Mouse (Mus musculus) spleen, adult 2 months (tissue): ENCODE data around the gene Ikzf4. TPM values are rescaled to one million over a fixed set of nuclear protein-coding genes. Genes with fewer than 3 reads are reported as not detected.

Source experiments
- DNase-seq, 2 experiments: peaks; one replicate each; pipeline versions ENCODE4 v3.0.0 to v3.0.0-alpha.2; 2012 to 2021; ENCODE audit warnings: low spot score in 2 of 2, low read depth in 1 of 2
- H3K27ac ChIP-seq: fragments of 200-500 bp; 2 replicates; pipeline ENCODE4 v1.5.1; 2012; ENCODE audit warnings: low read length, inconsistent platforms; ENCODE audit not compliant: insufficient read depth
- H3K27me3 ChIP-seq: fragments of 200-500 bp; 2 replicates; pipeline ENCODE4 v1.6.1; 2012; ENCODE audit warnings: mild to moderate bottlenecking, moderate library complexity, low read length, inconsistent platforms; ENCODE audit not compliant: control insufficient read depth, insufficient read depth
- H3K36me3 ChIP-seq: fragments of 200-500 bp; 2 replicates; pipeline ENCODE4 v1.6.1; 2012; ENCODE audit warnings: mild to moderate bottlenecking, low read length, inconsistent platforms; ENCODE audit not compliant: control insufficient read depth, insufficient read depth
- H3K4me1 ChIP-seq: fragments of 200-500 bp; 2 replicates; pipeline ENCODE4 v1.6.1; 2011; ENCODE audit warnings: inconsistent platforms; ENCODE audit not compliant: control insufficient read depth, insufficient read depth, insufficient read length
- H3K4me3 ChIP-seq: fragments of 200-500 bp; 2 replicates; pipeline ENCODE4 v1.5.1; 2011; ENCODE audit warnings: mild to moderate bottlenecking, inconsistent platforms; ENCODE audit not compliant: insufficient read depth, insufficient read length; ENCODE audit errors: extremely low read depth
- CTCF ChIP-seq: fragments of 200-500 bp; IDR thresholded peaks from 2 replicates; pipeline ENCODE4 v1.5.1; 2011; ENCODE audit warnings: mild to moderate bottlenecking, inconsistent platforms; ENCODE audit not compliant: insufficient read depth, insufficient read length, insufficient replicate concordance; ENCODE audit errors: extremely low read depth
- POLR2A ChIP-seq: fragments of 200-500 bp; IDR thresholded peaks from 2 replicates; pipeline ENCODE4 v1.6.1; 2011; ENCODE audit warnings: low read depth, low read length, inconsistent platforms
- WGBS: fragments of 180-500 bp; shearing (Covaris S2); methylation state at CpG from one replicate; pipeline ENCODE4 v1.1.7; 2018; 5-methylcytosine and 5-hydroxymethylcytosine counted together
- polyA plus RNA-seq: library from polyadenylated mRNA; depleted of rRNA; stranded (reverse); fragments of >200 nt; gene quantifications from 2 replicates; pipeline ENCODE4 v1.2.3, GENCODE M21; 2012; rRNA removed

The Ikzf4 gene
- polyA plus RNA-seq: 1.1 and 1.7 TPM in 2 replicates

DNA sequence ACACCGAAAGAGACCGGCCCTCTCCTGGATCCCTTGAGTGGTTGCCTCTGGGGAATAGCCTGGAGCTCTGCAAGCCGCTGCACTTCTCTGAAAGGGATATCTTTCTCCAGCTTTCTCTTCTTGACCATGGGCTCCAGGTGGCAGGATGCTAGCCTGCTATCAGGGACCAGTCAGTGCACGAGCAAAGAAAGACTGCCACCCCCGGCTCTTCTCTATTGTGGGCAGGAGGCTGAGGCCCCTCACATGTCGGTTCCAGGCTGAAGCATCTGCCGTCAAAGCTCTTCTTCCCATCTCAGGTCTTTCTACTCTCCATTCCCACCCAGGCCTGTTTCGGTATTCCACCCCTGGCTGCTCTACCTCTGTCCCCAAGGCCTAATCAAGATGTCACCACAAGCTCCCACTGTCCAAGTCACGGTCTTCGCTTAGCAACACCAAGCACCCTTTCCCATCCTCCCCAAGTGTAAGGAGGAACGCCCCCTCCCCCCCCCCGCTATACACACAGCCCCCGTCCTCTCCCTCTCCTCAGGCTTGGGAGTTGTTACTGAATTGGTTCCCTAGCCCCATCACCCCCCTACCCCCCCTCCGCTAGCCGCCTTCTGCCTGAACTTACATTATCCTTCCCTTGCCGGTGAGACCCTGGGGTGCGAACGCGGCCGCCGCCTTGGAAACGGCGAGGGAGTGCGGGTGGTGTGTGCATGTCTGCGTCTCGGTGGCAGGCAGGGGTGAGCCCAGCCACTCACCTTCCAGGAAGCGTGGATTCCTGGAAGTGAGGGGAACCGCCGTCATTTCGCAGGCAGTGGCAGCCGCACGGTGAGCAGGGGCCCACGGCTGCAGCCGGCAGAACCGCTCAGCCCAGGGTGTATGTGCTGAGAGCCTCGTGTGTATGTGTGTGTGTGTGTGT, at the start of gene Ikzf4:
Gene Ikzf4 (minus strand): TSS at position 881 of the 901 bp plus-strand sequence.
- DNase-seq: no peak
- Histone ChIP-seq H3K36me3 (no peaks in the 10 kb centered on the region), H3K27me3 (peaks cover 4% of the 10 kb centered on the region; the same call in 1 of the 2 replicates), H3K4me3 (peak within 1 kb of the TSS; percentile 50), H3K4me1 (peaks cover 7% of the 10 kb centered on the region), H3K27ac (no peak within 1 kb of the TSS)
- TF ChIP-seq POLR2A (no peak), CTCF (no peak)
- 13% methylated on average over 36 of the region's 36 CpGs for WGBS

DNA sequence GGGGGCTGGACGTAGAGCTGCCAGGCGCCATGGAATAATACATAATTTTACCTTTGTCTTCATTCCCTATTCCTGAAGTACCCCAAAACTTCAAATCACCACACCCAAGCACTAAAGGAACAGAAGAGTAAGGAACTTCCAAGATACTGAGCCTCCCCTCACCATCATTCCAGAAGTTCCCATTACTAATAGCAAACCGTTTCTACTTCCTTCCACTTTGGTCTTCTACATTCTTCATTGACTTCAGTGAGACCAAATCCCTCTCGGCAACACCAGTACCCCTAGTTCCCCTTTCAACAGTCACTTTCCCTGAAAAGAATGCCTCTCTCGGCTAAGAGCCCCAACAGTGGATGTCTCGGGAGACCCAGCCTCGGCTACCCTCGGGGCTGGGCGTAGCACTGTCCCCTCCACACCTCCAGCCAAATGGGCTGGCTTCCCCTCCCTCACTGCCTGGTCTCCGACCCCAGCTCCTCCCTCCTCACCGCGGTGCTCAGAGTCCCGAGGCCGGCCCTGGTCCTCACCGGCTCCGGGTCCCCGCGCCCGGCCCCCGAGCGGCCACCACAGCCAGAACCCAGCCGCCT, 49.7 kb upstream of the Ikzf4 start:
- WGBS: under 1% methylated on average over 21 of the region's 22 CpGs
- no peak for TF ChIP-seq POLR2A
- no peak for TF ChIP-seq CTCF
- DNase-seq: no peak
- Histone ChIP-seq H3K36me3 (peaks cover 5% of the 10 kb centered on the region), H3K4me3 (peak overlapping the region; percentile 83), H3K27ac (peak overlapping the region; percentile 92), H3K4me1 (peaks cover 7% of the 10 kb centered on the region; the same call in 1 of the 2 replicates), H3K27me3 (no peaks in the 10 kb centered on the region)

DNA sequence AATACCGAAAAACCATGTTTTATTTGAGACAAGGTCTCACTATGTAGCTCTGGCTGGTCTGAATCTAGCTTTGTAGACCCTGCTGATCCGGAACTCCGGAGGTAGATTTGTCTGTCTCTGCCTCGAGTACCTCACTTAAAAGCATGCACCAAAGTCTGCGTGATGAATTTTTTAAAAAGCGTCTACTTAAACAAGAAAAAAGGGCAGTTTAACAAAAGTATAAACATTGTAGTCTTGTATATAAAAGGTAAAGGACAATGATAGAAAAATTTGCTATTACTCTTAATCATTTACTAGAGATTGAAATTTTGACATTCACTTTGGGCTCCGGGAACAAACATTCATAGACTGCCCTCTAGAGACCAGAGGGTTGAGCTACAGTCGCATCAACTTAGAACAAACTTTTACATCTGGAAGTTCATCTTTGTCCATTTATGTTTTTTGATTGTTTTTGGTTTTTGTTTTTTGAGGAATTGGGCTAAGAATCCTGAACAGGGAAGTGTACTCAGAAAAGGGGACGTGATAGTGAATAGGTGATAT, 28.7 kb upstream of the Ikzf4 start:
- H3K36me3 ChIP-seq: peaks cover 6% of the 10 kb centered on the region
- peaks cover 5% of the 10 kb centered on the region; the same call in 1 of the 2 replicates for H3K4me1 ChIP-seq
- peak; percentile 29 to 41 for DNase-seq
- peak overlapping the region; percentile 89 for H3K27ac ChIP-seq
- 1% methylated on average over 9 of the region's 9 CpGs for WGBS
- TF ChIP-seq POLR2A (no peak), CTCF (peak; percentile 25; the same call in 1 of the 2 replicates)
- H3K4me3 ChIP-seq: peak overlapping the region; percentile 78
- H3K27me3 ChIP-seq: no peaks in the 10 kb centered on the region

DNA sequence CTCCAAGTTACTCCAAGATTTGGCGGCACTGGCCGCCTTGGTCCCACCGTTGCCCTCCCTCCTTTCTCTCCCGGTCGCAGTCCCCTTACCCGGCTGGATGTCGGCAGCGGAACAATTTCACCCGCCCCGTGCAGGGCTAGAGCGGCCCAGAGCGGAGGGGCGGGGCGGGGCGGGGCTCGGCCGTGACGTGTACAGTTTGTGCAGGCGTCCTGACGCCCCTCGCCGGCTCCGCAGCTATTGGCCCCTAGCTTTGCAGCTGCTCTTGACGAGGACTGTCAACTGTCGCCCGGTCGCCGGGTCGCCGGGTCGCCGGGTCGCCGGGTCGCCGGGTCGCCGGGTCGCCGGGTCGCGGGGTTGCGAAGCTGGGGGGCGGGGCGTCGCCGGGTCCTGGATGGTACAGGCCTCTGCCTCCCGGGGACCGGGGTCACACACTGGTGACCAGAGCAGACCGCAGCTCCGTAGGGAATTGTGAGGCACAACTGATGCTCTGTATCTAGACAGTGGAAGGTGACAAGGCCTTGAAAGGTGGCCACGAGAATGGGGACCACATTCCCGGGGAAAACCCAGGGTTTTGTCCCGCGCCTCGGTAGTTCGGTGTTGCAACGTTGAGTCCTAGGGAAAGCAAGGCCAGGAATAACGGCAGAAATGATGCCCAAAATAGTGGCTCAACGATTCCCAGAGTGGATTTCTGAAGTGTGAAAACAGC, 28.1 kb upstream of the Ikzf4 start, which contains the start of gene Suox:
Gene Suox (minus strand): TSS at position 311 of the 706 bp plus-strand sequence.
- Histone ChIP-seq H3K4me3 (peak within 1 kb of the TSS; percentile 78), H3K4me1 (peaks cover 9% of the 10 kb centered on the region), H3K27me3 (no peaks in the 10 kb centered on the region), H3K36me3 (peaks cover 4% of the 10 kb centered on the region), H3K27ac (peak within 1 kb of the TSS; percentile 89)
- TF ChIP-seq CTCF: no peak
- 0 out of 2 replicates have a peak, but pooled peaks have one; percentile 6 for TF ChIP-seq POLR2A
- DNase-seq: peak; percentile 50 to 80
- WGBS: 1% methylated on average over 60 of the region's 60 CpGs

DNA sequence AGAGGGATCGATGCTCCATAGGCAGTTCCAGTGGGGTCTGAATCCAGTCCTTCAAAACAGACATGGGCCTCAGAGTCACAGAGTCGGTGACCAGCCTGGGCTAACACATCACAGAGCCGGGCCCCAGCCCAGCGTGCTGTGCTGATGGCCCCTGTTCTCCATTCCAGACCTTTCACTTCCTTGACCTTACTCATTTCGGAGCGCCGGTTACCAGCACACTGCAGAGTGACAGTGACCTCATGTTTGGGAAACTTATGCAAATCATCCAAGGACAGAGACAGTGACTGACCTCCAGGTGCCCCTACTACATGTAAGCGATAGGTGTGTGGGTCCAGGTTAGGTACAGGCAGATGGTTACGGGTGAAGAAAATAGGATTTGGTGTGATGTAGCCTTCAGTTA, 25.4 kb upstream of the Ikzf4 start:
- Histone ChIP-seq H3K27ac (no peak overlapping the region), H3K4me3 (no peak overlapping the region), H3K36me3 (peaks cover 4% of the 10 kb centered on the region), H3K4me1 (peaks cover 11% of the 10 kb centered on the region), H3K27me3 (0 out of 2 replicates have a peak, but pooled peaks cover under 1% of the 10 kb centered on the region)
- WGBS: 95% methylated on average over 9 of the region's 9 CpGs
- no peak for DNase-seq
- TF ChIP-seq CTCF (no peak), POLR2A (no peak)
